Mouse (Mus musculus) stomach, embryonic 15.5 days (tissue): ENCODE data around the gene Camta2. TPM values are rescaled to one million over a fixed set of nuclear protein-coding genes. Genes with fewer than 3 reads are reported as not detected.

Experiments
- ATAC-seq: fragments of 200-750 bp; cut with Nextera tagmentation; 2 replicates; pipeline ENCODE4 v1.8.0; 2017; ENCODE audit warnings: low read depth, moderate number of reproducible peaks, moderate TSS enrichment; ENCODE audit not compliant: insufficient read depth, low FRiP score
- H3K27ac ChIP-seq: fragments of 300-500 bp; sonication (generic); 2 replicates; pipeline ENCODE4 v1.5.1; 2015; ENCODE audit warnings: mild to moderate bottlenecking, inconsistent platforms
- H3K27me3 ChIP-seq: fragments of 300-500 bp; sonication (generic); replicated peaks from 2 replicates; pipeline ENCODE4 v1.6.1; 2015; ENCODE audit warnings: inconsistent platforms
- H3K36me3 ChIP-seq: fragments of 300-500 bp; sonication (generic); 2 replicates; pipeline ENCODE4 v1.6.1; 2015; ENCODE audit warnings: inconsistent platforms
- H3K4me1 ChIP-seq: fragments of 300-500 bp; sonication (generic); 2 replicates; pipeline ENCODE4 v1.6.1; 2015; ENCODE audit warnings: inconsistent platforms
- H3K4me2 ChIP-seq: fragments of 300-500 bp; sonication (generic); 2 replicates; pipeline ENCODE4 v1.6.1; 2015; ENCODE audit warnings: mild to moderate bottlenecking, inconsistent platforms
- H3K4me3 ChIP-seq: fragments of 300-500 bp; sonication (generic); replicated peaks from 2 replicates; pipeline ENCODE4 v1.5.1; 2015; ENCODE audit warnings: inconsistent platforms
- H3K9ac ChIP-seq: fragments of 300-500 bp; sonication (generic); 2 replicates; pipeline ENCODE4 v1.6.1; 2015; ENCODE audit warnings: inconsistent platforms
- H3K9me3 ChIP-seq: fragments of 300-500 bp; sonication (generic); 2 replicates; pipeline ENCODE4 v1.6.1; 2016; ENCODE audit warnings: inconsistent platforms
- WGBS: fragments of 180-500 bp; shearing (Covaris S2); methylation state at CpG from one replicate; pipeline ENCODE4 v1.1.7; 2015; 5-methylcytosine and 5-hydroxymethylcytosine counted together
- polyA plus RNA-seq: library from polyadenylated mRNA; unstranded; fragments of >200 nt; fragmentation: Nextera tagmentation; extraction: Ambion mirVana; gene quantifications from 2 replicates; pipeline ENCODE4 v1.2.1, GENCODE M21; 2015

Camta2 gene
- 13.0 and 15.5 TPM in 2 replicates for polyA plus RNA-seq

DNA sequence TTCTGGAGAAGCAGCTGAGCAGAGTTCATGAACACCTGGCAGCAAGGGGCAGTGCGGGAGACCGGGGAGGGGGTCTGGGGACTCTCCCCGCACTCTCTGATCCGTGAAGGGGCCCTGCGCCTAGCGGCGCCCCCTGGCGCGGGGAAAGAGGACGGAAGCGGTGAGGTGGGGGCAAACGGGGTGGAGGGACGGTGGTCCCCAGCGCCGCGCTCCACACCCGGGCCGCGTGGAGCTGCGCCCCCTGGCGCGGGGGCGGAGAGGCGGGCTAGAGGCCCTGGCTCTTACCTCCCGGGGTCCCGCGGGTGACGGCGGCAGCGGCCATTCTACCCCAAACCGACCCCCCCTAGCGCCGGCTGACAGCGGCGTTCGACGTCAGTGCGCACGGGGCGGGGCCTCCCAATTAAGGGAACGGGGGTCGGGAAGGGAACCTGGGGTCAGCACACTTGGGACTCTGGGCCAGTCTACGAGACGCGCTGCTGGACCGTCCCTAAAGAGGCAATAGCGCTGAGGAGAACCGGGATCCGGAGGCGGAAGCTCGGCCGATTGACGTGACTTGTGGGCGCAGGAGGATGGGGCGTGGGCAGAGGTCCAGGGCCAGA lies at the start of gene Camta2:
Gene Camta2 (minus strand): TSS at position 505 of the 599 bp plus-strand sequence.
- H3K4me3 ChIP-seq = peak within 1 kb of the TSS; percentile 97
- no peaks in the 10 kb centered on the region for H3K27me3 ChIP-seq
- H3K27ac ChIP-seq = peak within 1 kb of the TSS; percentile 95
- peak within 1 kb of the TSS; percentile 76 for H3K9ac ChIP-seq
- peak within 1 kb of the TSS; percentile 77 for H3K4me2 ChIP-seq
- peaks cover 14% of the 10 kb centered on the region for H3K4me1 ChIP-seq
- under 1% methylated on average over 55 of the region's 55 CpGs for WGBS
- H3K9me3 ChIP-seq = no peaks in the 10 kb centered on the region
- peak; percentile 81 for ATAC-seq
- H3K36me3 ChIP-seq = peaks cover 19% of the 10 kb centered on the region

GRCm38 (mm10) chr11:70733256-70733655 lies 45.4 kb upstream of the Camta2 start:
- no peaks in the 10 kb centered on the region for H3K36me3 ChIP-seq
- ATAC-seq = no peak
- no peaks in the 10 kb centered on the region for H3K27me3 ChIP-seq
- no peaks in the 10 kb centered on the region for H3K9me3 ChIP-seq
- H3K4me1 ChIP-seq = no peaks in the 10 kb centered on the region
- no peak overlapping the region for H3K4me3 ChIP-seq
- H3K4me2 ChIP-seq = no peak overlapping the region
- no peak overlapping the region for H3K9ac ChIP-seq
- no peak overlapping the region for H3K27ac ChIP-seq
- 62% methylated on average over 5 of the region's 5 CpGs for whole genome bisulfite sequencing

DNA sequence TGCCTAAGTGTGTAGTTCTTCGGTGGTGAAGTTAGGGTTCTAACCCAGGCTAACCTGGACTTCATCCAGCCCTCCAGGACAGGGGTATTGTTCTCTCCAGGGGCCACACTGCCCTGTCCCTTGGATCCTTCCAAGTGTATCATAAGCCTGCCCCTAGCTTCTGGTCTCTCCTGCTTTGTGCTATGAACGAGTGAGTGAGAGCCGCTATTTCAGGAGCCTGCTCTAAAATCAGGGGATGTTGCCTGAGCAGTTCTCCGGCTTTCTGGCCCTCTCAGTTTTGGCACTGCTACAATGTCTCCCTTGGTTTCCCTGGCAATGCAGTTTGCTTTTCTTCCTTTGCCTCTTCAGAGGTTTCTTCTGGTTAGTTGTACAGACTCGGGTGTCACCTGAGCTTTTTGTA lies 43.3 kb upstream of the Camta2 start:
- Histone ChIP-seq H3K4me3 (no peak overlapping the region), H3K4me2 (no peak overlapping the region)

GRCm38 (mm10) chr11:70730427-70731038 lies 42.6 kb upstream of the Camta2 start:
- WGBS = 72% methylated on average over 9 of the region's 9 CpGs
- no peak overlapping the region for H3K9ac ChIP-seq
- no peaks in the 10 kb centered on the region for H3K9me3 ChIP-seq
- H3K27ac ChIP-seq = no peak overlapping the region
- 0 out of 2 replicates have a peak, but pooled peaks have one; percentile 54 for ATAC-seq
- no peak overlapping the region for H3K4me3 ChIP-seq
- no peak overlapping the region for H3K4me2 ChIP-seq
- peaks cover 24% of the 10 kb centered on the region for H3K36me3 ChIP-seq
- no peaks in the 10 kb centered on the region for H3K4me1 ChIP-seq
- H3K27me3 ChIP-seq = no peaks in the 10 kb centered on the region

More for the DNA sequence above, 43.3 kb upstream of the Camta2 start:
- Histone ChIP-seq H3K4me1 (no peaks in the 10 kb centered on the region), H3K9ac (no peak overlapping the region), H3K27me3 (no peaks in the 10 kb centered on the region), H3K9me3 (no peaks in the 10 kb centered on the region), H3K27ac (no peak overlapping the region), H3K36me3 (peaks cover 18% of the 10 kb centered on the region)
- 71% methylated on average over 5 of the region's 5 CpGs for WGBS
- no peak for ATAC-seq

GRCm38 (mm10) chr11:70727385-70727784 lies 39.5 kb upstream of the Camta2 start:
- Histone ChIP-seq H3K9ac (no peak overlapping the region), H3K27ac (no peak overlapping the region), H3K27me3 (no peaks in the 10 kb centered on the region), H3K4me3 (no peak overlapping the region), H3K36me3 (peaks cover 47% of the 10 kb centered on the region), H3K4me1 (no peaks in the 10 kb centered on the region), H3K9me3 (no peaks in the 10 kb centered on the region), H3K4me2 (no peak overlapping the region)
- 75% methylated on average over 5 of the region's 5 CpGs for WGBS
- ATAC-seq = no peak

DNA sequence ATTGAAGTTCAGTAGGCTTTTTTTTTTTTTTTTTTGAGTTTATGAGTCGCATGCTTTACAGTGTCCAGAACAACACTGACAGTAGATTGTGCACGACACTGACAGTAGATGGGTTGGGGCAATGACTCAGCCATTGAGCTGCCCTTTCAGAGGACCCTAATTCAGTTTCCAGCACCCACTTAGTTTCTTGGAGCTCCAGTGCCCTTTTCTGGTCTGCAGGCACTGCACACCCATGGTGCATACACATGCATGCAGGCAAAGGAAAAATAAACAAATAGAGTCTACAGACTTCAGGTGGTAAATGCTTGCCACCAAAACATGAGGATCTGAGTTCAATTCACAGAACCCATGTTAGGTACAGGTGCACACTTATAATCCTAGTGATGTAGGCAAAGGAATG lies 38.7 kb upstream of the Camta2 start:
- Histone ChIP-seq H3K9ac (no peak overlapping the region), H3K4me2 (no peak overlapping the region), H3K27me3 (no peaks in the 10 kb centered on the region), H3K4me1 (no peaks in the 10 kb centered on the region), H3K9me3 (no peaks in the 10 kb centered on the region), H3K36me3 (peaks cover 49% of the 10 kb centered on the region), H3K27ac (no peak overlapping the region), H3K4me3 (no peak overlapping the region)
- WGBS = 89% methylated on average over 2 of the region's 2 CpGs
- no peak for ATAC-seq

GRCm38 (mm10) chr11:70724706-70725105 lies 36.8 kb upstream of the Camta2 start:
- Histone ChIP-seq H3K27me3 (no peaks in the 10 kb centered on the region), H3K36me3 (peaks cover 62% of the 10 kb centered on the region), H3K4me1 (no peaks in the 10 kb centered on the region), H3K4me2 (no peak overlapping the region), H3K4me3 (no peak overlapping the region), H3K27ac (no peak overlapping the region), H3K9me3 (no peaks in the 10 kb centered on the region), H3K9ac (no peak overlapping the region)
- 89% methylated on average over 9 of the region's 9 CpGs for WGBS
- no peak for ATAC-seq

DNA sequence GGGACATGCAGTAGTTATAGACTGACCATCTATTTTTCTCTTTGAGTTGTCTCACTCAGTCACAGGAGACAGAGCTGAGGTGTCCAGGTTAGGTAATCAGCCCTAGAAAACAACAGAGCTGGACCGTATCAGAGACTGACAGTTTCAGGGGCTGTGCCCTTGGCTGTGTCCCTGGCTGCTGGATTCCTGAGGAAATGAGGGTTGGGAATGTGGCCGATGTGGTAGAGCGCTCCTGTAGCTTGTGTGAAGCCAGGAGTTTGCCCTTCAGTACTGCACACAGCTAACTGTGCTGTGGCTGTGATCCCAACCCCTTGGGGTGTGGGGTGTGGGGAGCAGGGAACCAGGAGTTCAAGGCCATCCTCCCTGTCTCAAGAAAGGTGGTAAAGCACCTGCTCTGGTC lies 33.2 kb upstream of the Camta2 start:
- peaks cover 70% of the 10 kb centered on the region for H3K36me3 ChIP-seq
- H3K27ac ChIP-seq = no peak overlapping the region
- no peak overlapping the region for H3K4me3 ChIP-seq
- H3K27me3 ChIP-seq = no peaks in the 10 kb centered on the region
- 99% methylated on average over 3 of the region's 3 CpGs for WGBS
- H3K4me2 ChIP-seq = no peak overlapping the region
- H3K9me3 ChIP-seq = no peaks in the 10 kb centered on the region
- H3K9ac ChIP-seq = no peak overlapping the region
- no peaks in the 10 kb centered on the region for H3K4me1 ChIP-seq
- ATAC-seq = no peak

DNA sequence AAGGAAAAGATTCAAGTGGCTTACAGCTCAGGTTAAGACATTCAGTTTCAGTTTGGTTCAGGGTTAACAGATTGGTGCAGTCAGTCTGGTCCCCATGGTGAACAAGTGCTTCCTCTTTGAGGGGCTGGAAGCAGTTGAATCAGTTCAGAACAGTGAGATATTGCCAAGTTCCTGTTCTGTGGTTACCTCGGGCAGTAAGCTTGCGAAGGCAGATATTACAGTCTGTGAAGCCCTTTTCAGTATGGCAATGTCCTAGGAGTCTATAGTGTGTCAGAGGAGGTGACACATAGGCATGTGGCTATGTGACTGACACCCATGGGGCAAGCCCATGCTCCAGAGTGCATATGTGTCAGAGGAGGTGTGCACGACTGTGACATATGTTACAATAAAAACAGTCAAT lies 32.7 kb upstream of the Camta2 start:
- Histone ChIP-seq H3K27ac (no peak overlapping the region), H3K4me2 (no peak overlapping the region), H3K9me3 (no peaks in the 10 kb centered on the region), H3K9ac (no peak overlapping the region), H3K4me3 (no peak overlapping the region), H3K27me3 (no peaks in the 10 kb centered on the region), H3K4me1 (no peaks in the 10 kb centered on the region), H3K36me3 (peaks cover 65% of the 10 kb centered on the region)
- no peak for ATAC-seq
- 77% methylated on average over 3 of the region's 3 CpGs for WGBS

DNA sequence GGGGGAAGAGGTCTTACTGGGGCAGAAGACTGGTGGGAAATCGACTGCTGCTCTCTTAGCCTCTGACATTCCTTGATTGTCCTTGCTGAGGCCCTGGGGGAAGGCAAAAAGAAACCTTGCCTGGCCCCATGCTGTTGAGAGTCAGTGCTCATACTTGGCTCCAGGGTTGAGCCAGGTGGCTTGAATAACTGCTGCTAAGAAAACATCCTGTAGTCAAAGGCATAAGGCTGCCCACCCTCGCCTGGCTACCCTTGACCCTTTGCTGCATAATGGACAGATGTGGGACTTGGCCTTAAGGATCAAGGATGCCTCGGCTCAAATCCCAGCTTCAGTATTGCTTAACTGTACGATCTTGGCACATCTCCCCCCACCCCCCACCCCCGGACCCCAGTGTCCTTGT lies 30.6 kb upstream of the Camta2 start:
- no peak overlapping the region for H3K27ac ChIP-seq
- ATAC-seq = no peak
- no peaks in the 10 kb centered on the region for H3K9me3 ChIP-seq
- no peaks in the 10 kb centered on the region for H3K27me3 ChIP-seq
- WGBS = 73% methylated on average over 5 of the region's 5 CpGs
- no peak overlapping the region for H3K9ac ChIP-seq
- no peaks in the 10 kb centered on the region for H3K4me1 ChIP-seq
- no peak overlapping the region for H3K4me2 ChIP-seq
- H3K4me3 ChIP-seq = no peak overlapping the region
- H3K36me3 ChIP-seq = peaks cover 45% of the 10 kb centered on the region

DNA sequence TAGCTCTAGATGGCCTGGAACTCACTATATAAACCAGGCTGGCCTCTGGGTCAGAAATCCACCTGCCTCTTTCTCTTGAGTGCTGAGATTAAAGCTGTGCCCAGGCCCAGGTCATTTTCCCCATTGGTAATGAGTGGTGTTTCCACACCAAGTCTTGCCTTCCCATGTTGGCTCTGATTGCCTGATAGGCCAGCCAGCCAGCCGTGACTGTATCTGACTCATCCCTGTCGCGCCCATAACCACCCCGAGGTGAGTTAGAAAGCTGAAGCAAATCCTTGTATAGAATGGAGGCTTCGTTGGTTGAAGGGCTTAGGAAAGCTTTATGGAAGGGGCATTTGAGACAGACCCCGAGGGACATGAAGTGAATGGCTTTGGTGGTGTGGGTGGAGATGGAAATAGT lies 27.9 kb upstream of the Camta2 start:
- Histone ChIP-seq H3K36me3 (peaks cover 33% of the 10 kb centered on the region), H3K27me3 (no peaks in the 10 kb centered on the region), H3K4me3 (no peak overlapping the region), H3K27ac (no peak overlapping the region), H3K9ac (no peak overlapping the region), H3K4me2 (no peak overlapping the region), H3K4me1 (no peaks in the 10 kb centered on the region), H3K9me3 (no peaks in the 10 kb centered on the region)
- WGBS = 84% methylated on average over 6 of the region's 6 CpGs
- ATAC-seq = no peak

DNA sequence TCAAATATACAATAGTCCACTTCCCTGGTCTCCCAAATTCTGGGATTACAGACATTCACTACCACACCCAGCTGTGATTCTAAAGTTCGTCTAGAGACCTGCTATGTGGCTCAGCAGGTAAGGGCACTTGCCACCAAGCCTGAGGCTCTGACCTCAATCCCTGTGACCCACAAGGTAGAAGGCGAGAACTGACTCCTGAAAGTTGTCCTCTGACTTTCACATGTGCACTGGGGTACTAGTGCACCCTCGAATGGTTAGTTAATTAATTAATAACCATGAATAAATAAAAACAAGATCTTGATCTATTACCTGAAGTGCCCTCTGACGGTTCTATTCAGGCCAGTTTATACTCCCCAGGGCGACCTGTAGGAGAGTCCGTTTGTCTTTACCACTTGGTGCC lies 25.3 kb upstream of the Camta2 start:
- H3K4me2 ChIP-seq = no peak overlapping the region
- H3K27ac ChIP-seq = no peak overlapping the region
- no peak overlapping the region for H3K4me3 ChIP-seq
- H3K4me1 ChIP-seq = no peaks in the 10 kb centered on the region
- 0 out of 2 replicates have a peak, but pooled peaks have one; percentile 2 for ATAC-seq
- no peaks in the 10 kb centered on the region for H3K9me3 ChIP-seq
- H3K27me3 ChIP-seq = no peaks in the 10 kb centered on the region
- H3K36me3 ChIP-seq = peaks cover 32% of the 10 kb centered on the region
- H3K9ac ChIP-seq = no peak overlapping the region
- WGBS = 75% methylated on average over 6 of the region's 6 CpGs
